Mouse (Mus musculus) effector memory CD4-positive, alpha-beta T cell, adult 7 months (primary cell): ENCODE measurements around the gene Gm17087. TPM values are rescaled to one million over a fixed set of nuclear protein-coding genes. Genes with fewer than 3 reads are reported as not detected.

Experiments
- polyA plus RNA-seq: library from polyadenylated mRNA; unstranded; fragments of 100-300 nt; shearing (Covaris generic); gene quantifications from one replicate; pipeline ENCODE4 v1.2.1, GENCODE M21; 2017

Gene Gm17087
- not detected for polyA plus RNA-seq

DNA sequence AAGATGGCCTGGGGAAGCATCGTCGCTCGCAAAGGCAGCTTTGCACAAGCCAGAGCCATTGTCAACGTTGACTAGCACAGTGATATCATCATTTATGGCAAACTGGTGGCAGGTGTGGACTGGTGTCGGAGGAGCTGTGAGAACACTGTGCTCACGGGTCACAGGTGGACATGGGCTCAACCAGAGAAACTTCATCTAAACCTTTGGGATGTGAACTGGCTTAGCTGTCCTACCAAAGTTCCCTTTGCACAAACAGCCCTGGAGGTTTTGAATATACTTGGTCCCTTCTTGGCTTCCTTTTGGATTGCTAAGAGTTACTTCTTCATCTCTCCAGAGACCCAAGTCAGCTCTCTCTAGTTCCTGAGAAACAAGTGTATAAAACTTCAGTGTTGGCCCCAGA, at the start of gene Gm17087:
Gene Gm17087 (minus strand): TSS at position 101 of the 400 bp plus-strand sequence.

DNA sequence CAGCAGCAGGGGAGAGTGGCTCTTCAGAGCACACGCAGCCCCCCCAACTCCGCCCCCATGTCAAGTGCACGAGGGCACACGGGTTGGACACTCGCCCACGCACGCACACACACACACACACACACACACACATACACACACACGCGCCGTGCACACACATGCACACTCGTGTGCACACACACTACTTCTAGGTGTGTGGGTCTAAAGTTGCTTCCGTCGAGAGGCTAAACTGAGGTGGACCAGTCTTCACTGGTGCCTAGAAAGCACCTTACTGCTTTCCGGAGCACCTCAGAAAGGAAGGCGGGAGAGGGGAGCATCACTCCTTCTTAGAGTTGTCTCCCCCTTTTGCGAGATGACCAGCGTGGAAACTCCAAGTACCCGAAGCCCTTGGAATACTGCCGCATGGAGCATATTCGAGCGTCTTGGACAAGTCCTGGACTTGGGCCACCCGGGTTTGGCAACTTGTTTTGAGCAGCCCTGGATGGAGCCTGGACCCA, 41.5 kb downstream of the Gm17087 start, which contains the start of gene Pde10a:
Gene Pde10a (plus strand): TSS at position 148 of the 497 bp plus-strand sequence.

Other genes starting within 250 kb of the Gm17087 start
- not detected for gene Prr18, start 229.5 kb downstream of the Gm17087 start, polyA plus RNA-seq
- 0.82 TPM for gene T2, start 211.0 kb downstream of the Gm17087 start, polyA plus RNA-seq
- gene T, start 132.5 kb downstream of the Gm17087 start, polyA plus RNA-seq, result not detected
- 1.3 TPM for gene Pde10a, start 41.6 kb downstream of the Gm17087 start, polyA plus RNA-seq